Mouse (Mus musculus): ENCODE results near the gene BC028528. TPM values are rescaled to one million over a fixed set of nuclear protein-coding genes. Genes with fewer than 3 reads are reported as not detected.

BC028528 gene
- total and polyA plus RNA-seq, 2 experiments from 2014 or later: 2.6 to 23.3 TPM

DNA sequence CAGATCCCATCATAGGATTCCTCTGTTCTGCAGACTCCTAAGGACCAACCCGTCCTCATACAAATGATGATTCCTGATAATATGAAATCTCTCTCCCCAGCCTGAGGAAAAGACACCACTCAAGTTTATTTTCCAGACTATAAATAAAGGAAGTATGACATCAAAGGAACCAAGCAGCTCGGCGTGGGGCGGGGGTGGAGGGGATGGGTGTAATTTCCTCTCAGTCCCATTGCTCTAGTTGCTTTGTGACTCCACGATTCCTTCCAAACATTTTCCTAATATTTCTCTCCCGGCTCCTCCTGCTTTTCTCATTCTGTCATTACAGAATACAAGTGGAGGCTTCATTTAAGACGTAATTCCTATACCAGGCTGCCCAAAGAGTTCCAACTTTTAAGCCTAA, 1.3 kb upstream of the BC028528 start:
- TF ChIP-seq CTCF (IDR thresholded peaks at IDR 0.05; ENCODE audit: low read depth): no peak
- DNase-seq (ENCODE audit: low spot score) (no peak), ATAC-seq (no peak)
- Histone ChIP-seq H3K4me3 (ENCODE audit: low read length) (peak overlapping the region; percentile 67), H3K4me2 (ENCODE audit: low read depth, low read length) (peak overlapping the region; percentile 70), H3K4me1 (ENCODE audit: insufficient read depth, low read length) (peaks cover 8% of the 10 kb centered on the region; the same call in 1 of the 2 replicates), H3K27ac (peak overlapping the region; percentile 69), H3K36me3 (ENCODE audit: insufficient read depth, low read length) (0 out of 2 replicates have a peak, but pooled peaks cover 3% of the 10 kb centered on the region), H3K27me3 (ENCODE audit: insufficient read depth, low read length) (no peaks in the 10 kb centered on the region), H3K9me3 (ENCODE audit: low read length) (no peaks in the 10 kb centered on the region), H3K9ac (replicated peaks; ENCODE audit: low read length) (peak overlapping the region; percentile 64; the same call in 1 of the 2 replicates)
- 24% methylated on average over 7 of the region's 7 CpGs for WGBS

DNA sequence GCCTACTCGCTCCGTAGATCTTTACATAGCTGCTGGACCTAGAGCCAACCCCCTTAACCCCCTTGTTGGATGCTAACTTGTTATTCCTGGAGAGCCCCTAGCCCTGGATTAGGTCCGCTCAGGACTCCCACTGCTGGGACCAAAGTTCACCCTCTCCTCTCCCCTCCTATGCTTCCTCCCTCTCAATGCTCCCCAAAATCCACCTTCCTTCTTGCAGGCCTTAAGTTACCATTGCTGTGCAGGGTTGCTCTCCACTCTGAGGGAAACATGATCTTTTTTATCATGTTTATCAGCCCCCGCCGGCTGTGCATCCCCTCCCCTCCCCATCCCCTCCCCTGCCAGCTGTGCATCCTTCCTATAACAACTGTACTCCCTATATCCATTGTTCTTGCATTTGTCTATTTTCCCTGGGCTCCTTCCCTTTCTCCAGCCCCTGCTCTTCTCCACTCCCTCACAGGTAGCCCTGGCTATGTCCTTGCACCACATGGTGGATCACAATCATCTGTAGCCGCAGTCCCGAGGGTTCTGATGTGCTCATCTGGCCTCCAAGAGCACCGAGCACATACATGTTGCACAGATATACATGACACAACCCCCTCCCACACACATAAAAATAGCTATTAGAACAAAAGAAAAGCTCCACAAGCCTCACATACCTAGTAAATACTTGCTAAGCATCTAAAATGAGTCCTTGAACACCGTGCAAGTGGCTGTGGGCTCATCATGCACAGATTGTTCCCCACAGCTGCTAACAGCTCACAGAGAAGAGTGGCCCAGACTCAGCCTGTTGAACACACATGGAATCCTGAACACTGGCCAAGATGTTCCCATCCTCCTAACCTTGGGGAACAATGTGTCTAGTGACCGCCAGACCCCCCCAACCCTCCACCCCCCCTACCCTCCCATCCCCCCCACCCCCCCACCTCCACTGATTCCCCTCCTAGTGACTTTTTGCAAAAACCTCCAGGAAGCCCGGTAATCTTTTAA, 554 bp upstream of the BC028528 start:
- Histone ChIP-seq H3K27me3 (ENCODE audit: insufficient read depth, low read length) (no peaks in the 10 kb centered on the region), H3K4me3 (ENCODE audit: low read length) (no peak overlapping the region), H3K9me3 (ENCODE audit: low read length) (no peaks in the 10 kb centered on the region), H3K36me3 (ENCODE audit: insufficient read depth, low read length) (no peaks in the 10 kb centered on the region), H3K4me2 (ENCODE audit: low read depth, low read length) (peak overlapping the region; percentile 70), H3K27ac (peak overlapping the region; percentile 72), H3K4me1 (ENCODE audit: insufficient read depth, low read length) (peaks cover 8% of the 10 kb centered on the region; the same call in 1 of the 2 replicates), H3K9ac (replicated peaks; ENCODE audit: low read length) (no peak overlapping the region; the same call in 1 of the 2 replicates)
- DNase-seq (ENCODE audit: low spot score) (no peak), ATAC-seq (no peak)
- whole genome bisulfite sequencing: 41% methylated on average over 11 of the region's 11 CpGs
- TF ChIP-seq CTCF (IDR thresholded peaks at IDR 0.05; ENCODE audit: low read depth): no peak

DNA sequence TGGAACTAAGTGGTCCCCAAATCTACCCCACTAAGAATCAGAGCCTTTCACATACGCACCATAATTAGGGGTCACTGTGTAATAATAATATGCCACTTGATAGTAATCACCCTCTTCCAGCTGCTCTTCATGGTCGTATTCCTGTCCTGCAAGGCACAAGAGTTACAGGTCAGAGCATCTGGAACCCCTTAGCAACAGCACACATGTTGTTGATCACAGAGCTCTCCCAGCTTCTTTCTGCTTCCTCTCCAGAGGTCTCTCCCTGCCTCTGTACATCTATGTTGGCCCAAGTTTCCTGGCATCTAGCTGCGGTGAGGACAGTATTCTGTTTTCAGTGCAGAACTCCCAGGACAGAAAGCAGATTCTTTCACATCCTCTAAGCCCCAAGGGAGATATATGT, 2.1 kb downstream of the BC028528 start:
- no peak for ATAC-seq
- Histone ChIP-seq H3K4me3 (ENCODE audit: low read length) (no peak overlapping the region), H3K4me1 (ENCODE audit: insufficient read depth, low read length) (0 out of 2 replicates have a peak, but pooled peaks cover 5% of the 10 kb centered on the region), H3K9ac (replicated peaks; ENCODE audit: low read length) (no peak overlapping the region), H3K27ac (no peak overlapping the region), H3K9me3 (ENCODE audit: low read length) (no peaks in the 10 kb centered on the region), H3K36me3 (ENCODE audit: insufficient read depth, low read length) (no peaks in the 10 kb centered on the region), H3K27me3 (ENCODE audit: insufficient read depth, low read length) (no peaks in the 10 kb centered on the region), H3K4me2 (ENCODE audit: low read depth, low read length) (no peak overlapping the region)
- no peak for DNase-seq (ENCODE audit: low spot score)
- WGBS: 79% methylated on average over 3 of the region's 3 CpGs
- TF ChIP-seq CTCF (IDR thresholded peaks at IDR 0.05; ENCODE audit: low read depth): no peak

DNA sequence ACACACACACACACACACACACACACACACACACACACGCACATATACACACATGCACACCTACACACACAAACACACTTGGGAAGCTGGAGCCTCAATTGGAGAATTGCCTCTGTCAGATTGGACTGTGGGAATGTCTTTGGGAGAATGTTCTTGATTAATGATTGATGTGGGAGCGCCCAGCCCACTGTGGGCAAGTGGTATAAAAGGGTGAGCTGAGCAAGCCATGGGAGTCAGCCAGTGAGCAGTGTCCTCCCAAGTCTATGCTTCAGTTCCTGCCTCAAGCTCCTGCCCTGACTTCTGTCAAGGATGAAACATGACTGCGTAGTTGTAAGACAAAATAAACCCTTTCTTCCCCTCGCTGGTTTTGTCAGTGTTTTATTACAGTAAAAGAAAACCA, 4.2 kb downstream of the BC028528 start:
- Histone ChIP-seq H3K36me3 (ENCODE audit: insufficient read depth, low read length) (no peaks in the 10 kb centered on the region), H3K9ac (replicated peaks; ENCODE audit: low read length) (no peak overlapping the region), H3K4me2 (ENCODE audit: low read depth, low read length) (no peak overlapping the region), H3K27me3 (ENCODE audit: insufficient read depth, low read length) (no peaks in the 10 kb centered on the region), H3K4me3 (ENCODE audit: low read length) (no peak overlapping the region), H3K9me3 (ENCODE audit: low read length) (no peaks in the 10 kb centered on the region), H3K27ac (no peak overlapping the region), H3K4me1 (ENCODE audit: insufficient read depth, low read length) (peaks cover 3% of the 10 kb centered on the region; the same call in 1 of the 2 replicates)
- no peak for TF ChIP-seq CTCF (IDR thresholded peaks at IDR 0.05; ENCODE audit: low read depth)
- DNase-seq (ENCODE audit: low spot score) (no peak), ATAC-seq (no peak)
- WGBS: 88% methylated on average over 4 of the region's 4 CpGs

DNA sequence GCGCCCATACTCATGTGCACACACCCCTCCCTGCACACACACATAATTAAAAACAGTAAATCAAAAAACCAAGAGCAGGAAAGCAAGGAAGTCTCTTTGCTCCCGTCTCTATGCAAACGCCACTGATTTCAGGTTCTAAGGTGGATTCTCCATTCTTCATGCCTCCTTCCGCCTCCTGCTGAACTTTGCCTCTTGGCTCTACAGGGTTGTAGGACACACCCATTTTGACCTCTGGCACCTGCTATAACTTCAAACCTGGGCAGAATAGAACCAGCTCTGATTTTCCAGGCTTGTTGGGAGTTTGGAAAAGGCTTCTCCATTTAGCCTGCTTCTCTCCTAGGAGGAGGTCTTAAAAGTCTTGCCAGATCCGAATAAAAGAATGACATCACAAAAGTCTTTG, 7.4 kb downstream of the BC028528 start:
- DNase-seq (ENCODE audit: low spot score) (no peak), ATAC-seq (no peak)
- Histone ChIP-seq H3K27ac (no peak overlapping the region), H3K4me2 (ENCODE audit: low read depth, low read length) (no peak overlapping the region), H3K9me3 (ENCODE audit: low read length) (no peaks in the 10 kb centered on the region), H3K9ac (replicated peaks; ENCODE audit: low read length) (no peak overlapping the region), H3K4me3 (ENCODE audit: low read length) (no peak overlapping the region), H3K4me1 (ENCODE audit: insufficient read depth, low read length) (peaks cover 5% of the 10 kb centered on the region; the same call in 1 of the 2 replicates), H3K27me3 (ENCODE audit: insufficient read depth, low read length) (no peaks in the 10 kb centered on the region), H3K36me3 (ENCODE audit: insufficient read depth, low read length) (no peaks in the 10 kb centered on the region)
- 85% methylated on average over 5 of the region's 5 CpGs for WGBS
- no peak for TF ChIP-seq CTCF (IDR thresholded peaks at IDR 0.05; ENCODE audit: low read depth)

DNA sequence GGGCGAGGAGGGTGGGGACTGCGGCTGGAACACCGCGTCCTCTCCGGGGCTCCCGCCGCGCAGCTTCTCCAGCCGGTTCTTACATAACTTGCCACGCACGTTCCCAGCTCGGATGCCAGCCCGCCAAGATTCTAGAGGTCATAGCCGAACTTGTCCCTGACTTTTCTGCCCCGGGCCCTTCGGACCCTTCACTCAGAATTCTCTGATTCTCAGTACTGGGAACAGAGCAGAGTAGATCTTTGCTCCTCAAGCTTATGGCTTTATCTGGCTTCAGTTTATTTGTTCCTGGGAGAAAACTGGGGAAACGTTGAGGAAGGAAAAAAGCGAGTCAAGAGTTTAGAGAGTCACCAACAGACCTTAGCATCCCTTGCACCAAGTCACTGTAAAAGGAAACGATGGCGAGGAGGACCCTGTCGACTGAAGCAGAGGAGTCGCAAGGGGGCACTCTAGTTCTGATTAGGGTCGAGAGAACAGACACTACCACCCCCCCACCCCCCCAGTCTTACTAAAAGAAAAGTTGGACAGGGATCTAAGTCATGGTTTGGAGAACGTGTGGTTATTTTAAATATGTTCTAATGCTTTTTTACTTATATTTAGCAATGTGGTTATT, 8.9 kb downstream of the BC028528 start:
- Histone ChIP-seq H3K27ac (peak overlapping the region; percentile 72; the same call in 1 of the 2 replicates), H3K4me3 (ENCODE audit: low read length) (peak overlapping the region; percentile 56), H3K36me3 (ENCODE audit: insufficient read depth, low read length) (no peaks in the 10 kb centered on the region), H3K4me1 (ENCODE audit: insufficient read depth, low read length) (peaks cover 5% of the 10 kb centered on the region; the same call in 1 of the 2 replicates), H3K9me3 (ENCODE audit: low read length) (no peaks in the 10 kb centered on the region), H3K4me2 (ENCODE audit: low read depth, low read length) (peak overlapping the region; percentile 98), H3K27me3 (ENCODE audit: insufficient read depth, low read length) (no peaks in the 10 kb centered on the region), H3K9ac (replicated peaks; ENCODE audit: low read length) (peak overlapping the region; percentile 38)
- ATAC-seq: no peak
- WGBS: 3% methylated on average over 24 of the region's 24 CpGs
- peak; percentile 65 for TF ChIP-seq CTCF (IDR thresholded peaks at IDR 0.05; ENCODE audit: low read depth)
- DNase-seq (ENCODE audit: low spot score): peak; percentile 79
